Mouse (Mus musculus): ENCODE data around the gene Zfp524.

The Zfp524 gene

DNA sequence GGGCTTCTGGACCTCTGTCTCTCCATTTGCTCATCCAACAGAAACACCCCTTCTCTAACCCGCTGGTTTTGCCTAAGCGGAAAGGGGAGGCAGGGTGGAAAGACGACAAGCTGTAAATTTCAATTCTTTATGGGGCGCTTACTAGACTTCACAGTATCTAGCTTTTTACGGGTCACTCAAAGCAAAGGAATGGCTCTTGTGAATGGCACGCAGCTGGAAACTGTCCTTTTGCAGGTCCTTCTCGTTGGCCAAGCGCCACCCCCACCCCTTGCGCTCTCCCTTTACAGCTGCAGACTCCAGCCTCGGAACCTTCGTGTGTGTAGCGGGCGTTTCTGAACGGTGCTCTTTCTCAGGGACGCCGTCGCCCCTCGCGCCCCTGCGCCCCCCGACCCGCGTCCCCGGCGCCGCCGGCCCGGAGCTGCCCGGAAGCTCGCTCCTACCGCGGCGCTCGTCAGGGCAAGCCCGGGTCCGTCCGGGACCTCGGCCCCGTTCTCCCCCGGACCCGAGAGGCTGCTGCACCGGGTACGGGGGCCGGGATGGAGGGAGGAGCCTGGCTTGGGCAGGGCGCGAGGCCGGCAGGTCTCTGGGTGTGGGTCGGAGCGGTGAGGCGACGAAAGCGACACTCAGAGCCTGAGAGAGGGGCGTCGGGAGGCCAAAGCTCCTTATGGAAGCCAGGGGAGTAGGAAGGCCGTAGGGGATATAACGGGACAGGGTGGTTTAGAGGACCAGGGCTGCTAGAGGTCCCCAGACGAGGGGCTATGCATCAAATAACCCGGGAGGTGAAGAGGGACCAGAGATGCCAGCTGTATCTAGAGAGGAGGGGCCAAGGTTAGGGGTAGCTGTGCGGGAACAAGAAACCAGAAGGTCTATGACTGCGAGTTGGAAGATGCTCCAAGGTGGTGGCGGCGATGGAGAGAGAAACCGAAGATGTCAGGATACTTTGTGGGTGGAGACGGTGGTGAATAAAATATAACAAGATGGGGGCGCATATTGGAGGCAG lies 37.3 kb downstream of the Zfp524 start, which contains the start of gene Zfp580:
Gene Zfp580, plus strand, starts transcription at position 346 of the 1,000 bp plus-strand sequence.
- DNase-seq (ENCODE audit: low spot score in 2 of 2): peak; percentile 75 to 76

DNA sequence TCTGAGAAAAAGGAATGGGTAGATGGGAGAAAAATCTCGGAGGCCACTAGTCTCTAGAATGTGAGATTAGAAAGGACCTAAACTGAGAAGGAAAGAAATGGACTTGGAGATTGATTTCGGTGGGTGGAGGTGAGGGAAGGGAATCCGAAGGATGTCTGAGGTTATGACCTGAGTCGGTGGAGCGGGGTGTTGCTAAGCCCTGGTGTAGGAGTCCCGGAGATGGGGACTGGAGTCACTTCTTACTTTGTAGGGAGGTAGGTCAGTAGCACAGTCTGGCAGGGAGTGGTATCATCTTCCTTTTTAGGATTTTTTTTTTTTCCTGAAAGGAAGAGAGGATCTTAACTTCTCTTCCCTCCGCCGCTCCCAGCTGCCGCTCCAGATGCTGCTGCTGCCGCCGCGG lies 38.2 kb downstream of the Zfp524 start:
- no peak for DNase-seq (ENCODE audit: low spot score in 2 of 2)

DNA sequence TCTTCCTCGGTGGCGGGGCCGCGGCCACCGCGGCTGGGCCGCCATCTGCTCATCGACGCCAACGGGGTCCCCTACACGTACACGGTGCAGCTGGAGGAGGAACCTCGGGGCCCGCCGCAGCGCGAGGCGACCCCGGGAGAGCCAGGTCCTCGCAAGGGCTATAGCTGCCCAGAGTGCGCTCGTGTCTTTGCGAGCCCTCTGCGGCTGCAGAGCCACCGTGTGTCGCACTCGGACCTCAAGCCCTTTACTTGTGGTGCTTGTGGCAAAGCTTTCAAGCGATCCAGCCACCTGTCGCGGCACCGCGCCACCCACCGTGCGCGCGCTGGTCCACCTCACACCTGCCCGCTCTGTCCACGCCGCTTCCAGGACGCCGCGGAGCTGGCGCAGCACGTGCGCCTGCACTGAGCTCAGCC lies 38.7 kb downstream of the Zfp524 start:
- DNase-seq (ENCODE audit: low spot score in 2 of 2): no peak

DNA sequence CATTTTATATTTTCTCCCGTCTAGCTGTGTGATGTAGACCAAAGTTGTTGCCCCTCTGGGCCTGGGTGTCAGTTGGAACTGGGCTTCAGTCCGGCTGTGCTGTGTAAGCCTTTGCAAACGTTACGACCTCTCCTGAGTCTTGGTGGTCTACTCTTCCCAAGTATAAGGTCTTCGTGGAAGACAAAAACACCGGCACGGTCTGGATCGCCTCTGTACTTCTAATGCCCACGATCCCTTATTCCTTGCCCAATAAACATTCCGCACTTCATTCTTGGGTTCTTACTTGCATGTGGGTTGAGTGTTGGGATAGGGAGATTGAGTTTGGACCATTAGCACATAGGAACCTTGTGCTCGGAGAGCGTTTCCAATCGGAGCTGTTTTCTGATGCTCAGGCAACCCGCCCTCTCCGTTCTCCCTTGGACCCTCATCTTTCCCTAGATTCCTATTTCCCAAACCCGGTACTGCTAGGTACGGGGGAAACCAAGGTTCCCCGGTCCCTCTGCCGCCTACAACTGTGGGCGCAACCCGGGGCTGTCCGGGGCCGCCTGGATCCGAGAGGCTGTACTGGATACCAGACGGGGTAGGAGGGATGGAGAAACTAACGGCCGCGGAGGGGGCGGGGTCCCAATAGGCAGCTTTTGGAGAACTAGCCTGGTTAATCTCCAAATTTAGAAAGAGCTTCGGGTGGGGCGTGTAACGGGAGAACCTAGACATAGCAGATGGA lies 39.4 kb downstream of the Zfp524 start:
- no peak for DNase-seq (ENCODE audit: low spot score in 2 of 2)

DNA sequence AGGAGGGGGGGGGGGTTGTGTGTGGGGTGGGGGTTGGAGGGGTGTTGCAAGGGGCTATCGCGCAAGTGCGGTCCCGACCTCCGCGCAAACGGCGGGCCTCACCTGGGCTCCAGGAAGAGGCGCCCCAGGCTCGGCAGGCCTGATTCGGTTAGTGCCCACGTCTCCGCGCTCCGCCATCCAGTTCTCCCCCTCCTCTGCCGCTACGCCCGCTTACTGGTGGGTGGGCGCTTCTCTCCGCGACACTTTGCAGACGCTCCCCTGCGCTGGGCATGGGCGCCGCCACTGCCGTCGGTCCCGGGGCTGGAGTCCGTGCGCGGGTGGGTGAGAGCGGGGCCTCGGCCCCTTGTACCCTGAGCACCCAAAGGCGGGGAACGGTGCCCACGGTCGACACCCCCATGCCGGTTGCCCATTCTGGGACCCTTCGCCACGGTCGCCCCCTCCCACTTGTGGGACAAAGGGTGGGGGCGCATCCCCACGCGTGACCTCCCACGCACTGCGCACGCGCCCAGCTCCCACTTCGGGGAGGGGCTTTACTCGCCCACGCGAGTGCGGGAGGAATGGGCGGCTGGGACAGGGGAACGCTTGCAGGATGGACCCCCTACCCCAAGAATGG lies 42.5 kb downstream of the Zfp524 start:
- DNase-seq (ENCODE audit: low spot score in 2 of 2): no peak

DNA sequence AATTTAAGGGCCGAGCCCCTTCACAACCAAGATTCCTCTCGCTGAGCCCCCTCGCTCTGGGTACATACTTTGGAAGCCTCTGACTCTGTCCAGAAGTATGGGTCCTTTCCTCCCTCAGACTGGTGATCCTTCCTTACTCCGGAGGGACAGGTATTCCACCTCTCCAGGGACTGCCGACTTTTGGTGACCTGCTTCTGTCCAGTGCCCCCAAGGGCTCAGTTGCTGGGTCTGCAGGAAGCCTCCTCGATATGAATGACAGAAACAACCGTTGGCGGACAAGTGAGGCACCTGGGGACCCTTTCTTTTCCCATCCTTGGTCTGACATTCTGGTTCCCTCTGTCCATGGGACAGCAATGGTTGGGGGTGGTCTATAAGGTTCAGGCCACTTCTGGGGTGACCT lies 43.2 kb downstream of the Zfp524 start:
- DNase-seq (ENCODE audit: low spot score in 2 of 2): no peak

DNA sequence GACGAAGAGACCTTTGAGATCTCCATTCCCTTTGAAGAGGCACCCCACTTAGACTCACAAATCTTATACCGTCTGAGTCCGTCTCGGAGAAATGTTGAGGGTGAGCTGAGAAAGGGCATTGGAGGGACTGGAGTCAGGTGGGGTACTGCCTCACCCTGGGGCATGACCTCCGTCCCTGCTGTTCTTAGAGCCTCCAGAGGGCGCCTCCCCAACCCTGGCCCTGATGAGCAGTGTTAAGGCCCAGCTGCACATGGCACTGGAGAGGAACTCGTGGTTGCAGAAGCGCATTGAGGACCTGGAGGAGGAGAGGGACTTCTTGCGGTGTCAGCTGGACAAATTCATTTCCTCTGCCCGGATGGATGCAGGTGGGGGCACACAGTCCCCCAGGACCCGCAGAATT lies 43.6 kb downstream of the Zfp524 start:
- no peak for DNase-seq (ENCODE audit: low spot score in 2 of 2)

DNA sequence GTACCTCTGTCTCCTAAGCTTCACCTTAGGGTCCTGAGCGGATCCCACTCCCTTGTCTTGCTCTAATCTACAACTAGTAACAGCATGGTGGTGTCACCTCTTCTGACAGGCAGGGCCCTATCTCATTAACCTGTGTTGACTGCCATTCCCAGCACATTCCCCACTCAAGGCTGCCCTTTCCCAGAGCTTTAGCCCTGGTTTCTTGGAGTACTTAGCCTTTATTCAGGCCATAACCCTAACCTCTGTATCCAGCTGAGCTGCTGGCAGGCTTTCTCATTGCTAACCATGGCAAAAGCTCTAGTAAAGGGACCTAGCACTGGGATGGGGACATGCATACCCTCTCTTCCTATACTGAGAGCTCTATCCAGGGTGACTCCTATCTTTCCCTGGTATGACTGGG lies 44.4 kb downstream of the Zfp524 start:
- DNase-seq (ENCODE audit: low spot score in 2 of 2): no peak

DNA sequence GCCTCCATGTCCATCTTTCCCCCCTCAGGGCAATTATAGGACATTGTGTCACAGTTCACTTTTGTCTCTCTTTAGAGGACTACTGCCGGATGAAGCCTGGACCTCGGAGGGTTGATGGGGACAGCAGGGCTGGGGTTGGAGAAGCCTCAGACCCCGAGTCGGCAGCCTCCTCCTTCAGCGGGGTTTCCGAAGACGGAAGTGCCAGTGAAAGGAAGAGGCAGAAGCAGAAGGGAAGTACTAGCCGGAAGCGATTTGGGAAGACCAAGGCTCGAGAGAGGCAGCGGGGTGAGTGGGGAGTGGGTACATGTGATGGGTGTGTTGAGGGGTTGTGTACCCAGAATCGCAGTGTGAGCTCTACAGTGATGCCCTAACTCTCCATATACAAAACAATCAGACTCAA lies 45.2 kb downstream of the Zfp524 start:
- peak in 1 of 2 experiments; percentile 25 for DNase-seq (ENCODE audit: low spot score in 2 of 2)

DNA sequence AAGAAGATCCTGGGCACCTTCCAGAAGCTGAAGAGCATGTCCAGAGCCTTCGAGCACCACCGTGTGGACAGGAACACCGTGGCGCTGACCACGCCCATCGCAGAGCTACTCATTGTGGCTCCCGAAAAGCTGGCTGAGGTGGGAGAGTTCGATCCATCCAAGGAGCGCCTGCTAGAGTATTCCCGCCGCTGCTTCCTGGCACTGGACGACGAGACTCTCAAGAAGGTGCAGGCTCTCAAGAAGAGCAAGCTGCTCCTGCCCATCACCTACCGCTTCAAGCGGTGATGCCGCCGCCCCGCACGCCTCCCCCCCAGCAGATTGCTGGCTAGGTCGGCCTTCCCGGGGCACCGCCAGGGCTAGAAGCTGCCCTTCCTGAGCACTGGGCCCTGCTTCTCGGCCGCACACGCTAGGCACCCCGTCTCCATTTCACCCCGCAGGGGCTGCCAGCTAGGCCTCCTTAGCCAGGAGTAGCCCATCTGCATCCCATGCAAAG lies 46.1 kb downstream of the Zfp524 start:
- DNase-seq (ENCODE audit: low spot score in 2 of 2): peak; percentile 70 to 75

DNA sequence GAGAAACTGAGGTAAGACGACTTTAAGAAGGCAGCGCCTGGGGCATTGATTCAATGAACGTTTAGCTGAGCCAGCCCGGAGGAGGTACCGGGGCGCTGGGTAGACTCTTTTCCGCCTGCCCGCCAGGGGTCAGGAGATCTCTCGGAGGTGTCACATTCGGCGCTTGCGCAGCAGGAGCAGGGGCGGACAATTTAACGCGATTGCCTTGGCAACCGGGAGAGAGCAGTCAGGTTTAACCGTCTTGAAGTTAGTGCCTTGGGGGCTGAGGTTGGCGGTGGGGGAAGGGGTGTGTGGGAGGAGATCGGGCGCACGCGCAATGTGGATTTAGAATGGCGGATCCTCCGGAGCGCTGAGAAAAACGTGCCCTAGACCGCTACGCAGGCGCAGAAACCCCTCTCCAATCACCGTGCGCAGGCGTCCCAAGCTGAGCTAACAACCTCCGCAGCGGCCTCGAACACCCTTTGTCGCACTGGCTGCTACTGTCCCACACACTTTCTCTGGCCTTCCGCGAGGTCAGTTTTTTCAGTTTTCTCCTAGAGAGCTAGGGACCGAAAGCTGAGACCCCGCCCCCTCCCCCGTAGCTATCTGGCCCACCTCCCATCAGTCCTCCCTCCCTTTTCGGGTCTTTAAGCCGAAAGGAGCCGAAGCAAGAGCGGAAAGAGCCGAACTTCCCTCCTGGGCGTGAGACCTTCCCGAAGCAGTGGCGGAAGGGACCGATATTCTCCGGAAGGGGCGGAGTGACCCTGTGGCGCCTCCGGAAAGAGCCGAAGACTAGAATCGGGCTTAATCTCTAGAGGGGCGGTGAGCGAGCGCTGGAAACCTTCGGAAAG lies 46.9 kb downstream of the Zfp524 start:
- peak; percentile 95 to 98 for DNase-seq (ENCODE audit: low spot score in 2 of 2)

DNA sequence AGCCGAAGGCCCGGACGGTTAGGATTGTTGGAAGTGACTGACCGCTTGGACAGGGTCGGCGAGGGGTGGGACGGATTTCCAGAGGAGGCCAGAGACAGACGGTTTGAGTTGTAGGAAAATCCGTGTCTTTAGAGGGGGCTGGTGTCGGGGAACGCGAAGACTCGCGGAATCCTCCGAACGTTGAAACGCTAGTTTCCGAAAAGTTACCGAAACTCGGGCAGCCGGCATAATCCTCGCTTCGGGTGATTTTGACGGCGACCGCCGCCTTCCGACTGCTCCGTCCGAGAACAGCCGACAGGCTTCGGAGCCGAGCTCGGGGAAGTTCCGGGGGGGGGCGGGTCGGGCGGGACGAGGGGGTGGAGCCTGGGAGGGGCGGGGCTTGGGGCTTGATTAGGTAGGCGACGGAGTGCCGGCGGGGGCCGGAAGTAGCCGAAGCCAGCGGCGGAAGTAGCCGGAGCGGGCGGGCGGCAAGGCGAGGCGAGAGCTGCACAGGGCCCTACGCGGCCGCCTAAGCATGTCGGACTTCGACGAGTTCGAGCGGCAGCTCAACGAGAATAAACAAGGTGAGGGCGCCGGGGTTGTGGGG lies 47.7 kb downstream of the Zfp524 start, which contains the start of gene U2af2:
Gene U2af2, plus strand, starts transcription at position 370 of the 586 bp plus-strand sequence.
- peak; percentile 89 to 93 for DNase-seq (ENCODE audit: low spot score in 2 of 2)

DNA sequence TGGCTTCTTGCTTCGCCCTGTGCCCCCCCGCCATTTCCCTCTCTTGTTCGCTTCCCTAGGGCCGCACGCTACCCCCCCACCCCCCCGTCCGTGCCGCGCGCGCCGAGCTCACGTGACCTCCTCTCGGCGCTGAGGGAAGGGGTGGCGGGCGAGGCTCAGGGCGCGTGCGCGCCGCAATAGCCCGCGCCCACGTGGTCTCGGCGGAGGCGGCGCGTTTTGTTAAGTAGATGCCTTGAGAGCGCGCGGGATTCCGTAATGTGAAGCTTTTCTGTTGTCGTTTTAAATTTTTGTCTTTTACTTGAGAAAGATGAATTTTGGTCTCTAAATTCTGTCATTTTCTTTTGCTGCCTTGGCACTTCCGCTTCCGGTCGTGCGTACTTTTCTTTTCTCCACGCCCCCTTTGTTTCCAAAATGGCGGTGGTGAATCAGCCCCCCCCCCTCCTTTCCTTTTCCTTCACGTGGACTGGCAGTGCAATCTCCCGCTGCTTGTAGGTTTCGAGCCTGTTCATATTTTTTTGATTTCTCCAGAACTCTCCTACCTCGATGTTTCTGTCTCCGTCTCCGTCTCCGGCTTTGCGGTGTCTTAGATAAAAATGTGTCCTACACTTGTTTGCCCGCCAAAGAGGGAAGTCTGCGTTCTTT lies 48.3 kb downstream of the Zfp524 start:
- DNase-seq (ENCODE audit: low spot score in 2 of 2): peak in 1 of 2 experiments; percentile 55

DNA sequence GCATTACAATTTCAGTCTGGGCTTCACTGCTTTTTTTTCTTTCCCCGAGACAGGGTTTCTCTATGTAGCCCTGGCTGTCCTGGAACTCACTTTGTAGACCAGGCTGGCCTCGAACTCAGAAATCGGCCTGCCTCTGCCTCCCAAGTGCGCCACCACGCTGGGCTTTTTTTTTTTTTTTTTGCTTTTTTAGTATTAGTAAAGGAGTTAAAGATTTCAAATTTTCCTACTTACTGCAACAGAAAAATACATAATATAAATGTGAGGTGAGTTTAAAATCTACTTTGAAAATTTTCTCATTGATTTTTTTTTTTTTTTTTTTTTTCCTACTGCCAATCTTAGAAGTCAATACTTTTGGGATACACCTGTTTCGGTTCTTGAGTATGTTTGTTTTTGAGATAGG lies 50.7 kb downstream of the Zfp524 start:
- no peak for DNase-seq (ENCODE audit: low spot score in 2 of 2)
